Mouse (Mus musculus): ENCODE results near the gene Kirrel3. TPM values are rescaled to one million over a fixed set of nuclear protein-coding genes. Genes with fewer than 3 reads are reported as not detected.

The Kirrel3 gene
- total and polyA plus RNA-seq, 3 experiments, result 0.98 TPM; not detected in 2

DNA sequence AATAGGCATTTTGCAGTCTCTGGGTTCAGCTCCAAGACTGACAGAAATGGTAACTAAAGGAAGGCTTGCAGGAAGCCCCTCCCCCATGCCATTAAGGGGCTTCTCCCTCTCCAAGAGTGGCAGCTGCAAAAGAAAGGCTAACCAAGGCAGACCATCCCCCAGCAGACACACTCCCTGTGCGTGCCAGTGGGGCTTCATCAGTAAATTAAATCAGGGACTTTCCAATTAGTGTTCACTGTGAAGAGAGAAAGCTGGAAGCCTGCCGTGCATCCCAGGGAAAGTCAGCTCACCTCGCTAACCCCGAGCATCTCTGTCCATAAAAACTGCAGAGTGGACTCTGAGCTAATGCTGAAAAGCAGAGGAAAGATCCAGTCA lies 479.3 kb downstream of the Kirrel3 start:
- DNase-seq (ENCODE audit: low spot score) (no peak), ATAC-seq (ENCODE audit: extremely low read depth, insufficient number of reproducible peaks, low FRiP score, poor library complexity, severe bottlenecking) (no peak)
- Histone ChIP-seq H3K36me3 (replicated peaks) (no peaks in the 10 kb centered on the region), H3K4me3 (ENCODE audit: low read depth, low read length) (no peak overlapping the region), H3K9me3 (replicated peaks) (no peaks in the 10 kb centered on the region), H3K27me3 (ENCODE audit: insufficient read depth, low read length) (peaks cover 16% of the 10 kb centered on the region; the same call in 1 of the 2 replicates), H3K4me1 (ENCODE audit: insufficient read depth, low read depth, low read length) (no peaks in the 10 kb centered on the region)
- TF ChIP-seq GATA2 (IDR thresholded peaks at IDR 0.05; ENCODE audit: borderline replicate concordance, low read depth, low read length) (no peak), GATA1 (IDR thresholded peaks at IDR 0.05; ENCODE audit: borderline replicate concordance, low read length) (no peak), CTCF (IDR thresholded peaks at IDR 0.05; ENCODE audit: low read depth, low read length) (no peak), TAL1 (conservative IDR thresholded peaks at IDR 0.05; ENCODE audit: low read depth, low read length) (no peak), POLR2AphosphoS5 (IDR thresholded peaks at IDR 0.05; ENCODE audit: insufficient replicate concordance, low read depth, low read length) (no peak)

DNA sequence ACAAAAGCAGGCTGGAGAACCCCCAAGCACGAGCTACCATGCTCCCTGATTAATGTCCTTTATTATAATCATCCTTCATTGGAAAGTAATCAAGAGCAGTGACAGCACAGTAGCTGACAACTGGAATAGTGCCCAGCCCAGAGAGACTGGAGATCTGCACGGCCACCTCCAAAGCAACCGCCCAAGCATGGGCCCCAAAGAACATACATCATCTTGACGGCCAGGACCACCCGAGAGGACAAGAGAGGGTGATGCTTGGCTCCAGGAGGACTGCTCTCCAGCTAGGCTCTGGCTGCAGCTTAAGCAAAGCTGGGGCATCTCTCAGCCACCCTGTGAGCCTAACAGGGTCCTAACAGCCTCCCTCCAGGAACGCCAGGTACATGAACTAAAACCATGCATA lies 482.1 kb downstream of the Kirrel3 start:
- no peaks in the 10 kb centered on the region for H3K9me3 ChIP-seq (replicated peaks)
- H3K4me1 ChIP-seq (ENCODE audit: insufficient read depth, low read depth, low read length), result no peaks in the 10 kb centered on the region
- ATAC-seq (ENCODE audit: extremely low read depth, insufficient number of reproducible peaks, low FRiP score, poor library complexity, severe bottlenecking), result no peak
- no peaks in the 10 kb centered on the region for H3K36me3 ChIP-seq (replicated peaks)
- TF ChIP-seq GATA2 (IDR thresholded peaks at IDR 0.05; ENCODE audit: borderline replicate concordance, low read depth, low read length), result no peak
- no peak for TF ChIP-seq CTCF (IDR thresholded peaks at IDR 0.05; ENCODE audit: low read depth, low read length)
- no peak for TF ChIP-seq GATA1 (IDR thresholded peaks at IDR 0.05; ENCODE audit: borderline replicate concordance, low read length)
- no peak for TF ChIP-seq TAL1 (conservative IDR thresholded peaks at IDR 0.05; ENCODE audit: low read depth, low read length)
- no peak for TF ChIP-seq POLR2AphosphoS5 (IDR thresholded peaks at IDR 0.05; ENCODE audit: insufficient replicate concordance, low read depth, low read length)
- peaks cover 14% of the 10 kb centered on the region; the same call in 1 of the 2 replicates for H3K27me3 ChIP-seq (ENCODE audit: insufficient read depth, low read length)
- H3K4me3 ChIP-seq (ENCODE audit: low read depth, low read length), result no peak overlapping the region
- no peak for DNase-seq (ENCODE audit: low spot score)

DNA sequence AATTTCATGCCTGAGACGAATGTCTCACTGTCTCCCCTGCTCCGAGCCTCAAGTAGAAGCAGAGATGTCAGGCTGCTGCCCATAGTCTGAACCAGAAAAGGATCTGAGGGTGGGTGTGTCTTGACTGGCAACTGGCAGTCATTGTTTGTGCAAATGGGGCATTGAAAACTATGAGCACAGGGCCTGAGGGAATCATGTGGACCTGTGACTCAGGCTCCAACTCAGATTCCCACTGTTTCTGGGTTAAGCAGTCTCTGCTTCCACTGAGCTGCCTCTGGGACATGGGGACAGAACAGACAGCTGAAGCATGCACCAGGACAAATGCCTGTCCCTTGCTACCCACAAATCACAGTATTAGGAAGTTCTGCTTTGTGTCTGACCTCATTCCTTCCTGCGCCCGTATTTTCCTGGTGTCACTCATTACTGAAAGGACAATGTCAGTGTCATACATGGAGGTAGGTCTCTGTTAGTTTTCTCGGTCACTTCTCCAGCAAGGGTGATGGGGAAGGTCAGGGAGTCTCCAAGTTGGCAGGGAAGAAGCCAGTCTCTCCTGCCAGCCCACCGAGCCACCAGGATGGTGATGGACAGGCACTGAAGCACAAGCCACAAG lies 484.3 kb downstream of the Kirrel3 start:
- Histone ChIP-seq H3K4me1 (ENCODE audit: insufficient read depth, low read depth, low read length) (no peaks in the 10 kb centered on the region), H3K4me3 (ENCODE audit: low read depth, low read length) (no peak overlapping the region), H3K36me3 (replicated peaks) (no peaks in the 10 kb centered on the region), H3K9me3 (replicated peaks) (no peaks in the 10 kb centered on the region), H3K27me3 (ENCODE audit: insufficient read depth, low read length) (peaks cover 19% of the 10 kb centered on the region; the same call in 1 of the 2 replicates)
- no peak for TF ChIP-seq TAL1 (conservative IDR thresholded peaks at IDR 0.05; ENCODE audit: low read depth, low read length)
- TF ChIP-seq CTCF (IDR thresholded peaks at IDR 0.05; ENCODE audit: low read depth, low read length), result no peak
- no peak for TF ChIP-seq GATA2 (IDR thresholded peaks at IDR 0.05; ENCODE audit: borderline replicate concordance, low read depth, low read length)
- TF ChIP-seq GATA1 (IDR thresholded peaks at IDR 0.05; ENCODE audit: borderline replicate concordance, low read length), result no peak
- no peak for TF ChIP-seq POLR2AphosphoS5 (IDR thresholded peaks at IDR 0.05; ENCODE audit: insufficient replicate concordance, low read depth, low read length)
- ATAC-seq (ENCODE audit: extremely low read depth, insufficient number of reproducible peaks, low FRiP score, poor library complexity, severe bottlenecking) (no peak), DNase-seq (ENCODE audit: low spot score) (no peak)

GRCm38 (mm10) chr9:34974326-34974725 lies 488.6 kb downstream of the Kirrel3 start:
- DNase-seq (ENCODE audit: low spot score) (no peak), ATAC-seq (ENCODE audit: extremely low read depth, insufficient number of reproducible peaks, low FRiP score, poor library complexity, severe bottlenecking) (no peak)
- no peak overlapping the region for H3K4me3 ChIP-seq (ENCODE audit: low read depth, low read length)
- no peaks in the 10 kb centered on the region for H3K36me3 ChIP-seq (replicated peaks)
- H3K4me1 ChIP-seq (ENCODE audit: insufficient read depth, low read depth, low read length), result no peaks in the 10 kb centered on the region
- H3K9me3 ChIP-seq (replicated peaks), result no peaks in the 10 kb centered on the region
- TF ChIP-seq CTCF (IDR thresholded peaks at IDR 0.05; ENCODE audit: low read depth, low read length) (no peak), POLR2AphosphoS5 (IDR thresholded peaks at IDR 0.05; ENCODE audit: insufficient replicate concordance, low read depth, low read length) (no peak), GATA1 (IDR thresholded peaks at IDR 0.05; ENCODE audit: borderline replicate concordance, low read length) (no peak), GATA2 (IDR thresholded peaks at IDR 0.05; ENCODE audit: borderline replicate concordance, low read depth, low read length) (no peak), TAL1 (conservative IDR thresholded peaks at IDR 0.05; ENCODE audit: low read depth, low read length) (no peak)
- peaks cover 19% of the 10 kb centered on the region for H3K27me3 ChIP-seq (ENCODE audit: insufficient read depth, low read length)

GRCm38 (mm10) chr9:34975245-34975644 lies 489.6 kb downstream of the Kirrel3 start:
- ATAC-seq (ENCODE audit: extremely low read depth, insufficient number of reproducible peaks, low FRiP score, poor library complexity, severe bottlenecking) (no peak), DNase-seq (ENCODE audit: low spot score) (no peak)
- H3K4me3 ChIP-seq (ENCODE audit: low read depth, low read length), result no peak overlapping the region
- no peaks in the 10 kb centered on the region for H3K9me3 ChIP-seq (replicated peaks)
- no peak for TF ChIP-seq GATA2 (IDR thresholded peaks at IDR 0.05; ENCODE audit: borderline replicate concordance, low read depth, low read length)
- no peak for TF ChIP-seq GATA1 (IDR thresholded peaks at IDR 0.05; ENCODE audit: borderline replicate concordance, low read length)
- TF ChIP-seq POLR2AphosphoS5 (IDR thresholded peaks at IDR 0.05; ENCODE audit: insufficient replicate concordance, low read depth, low read length), result no peak
- no peak for TF ChIP-seq TAL1 (conservative IDR thresholded peaks at IDR 0.05; ENCODE audit: low read depth, low read length)
- TF ChIP-seq CTCF (IDR thresholded peaks at IDR 0.05; ENCODE audit: low read depth, low read length), result no peak
- H3K27me3 ChIP-seq (ENCODE audit: insufficient read depth, low read length), result peaks cover 15% of the 10 kb centered on the region
- no peaks in the 10 kb centered on the region for H3K36me3 ChIP-seq (replicated peaks)
- no peaks in the 10 kb centered on the region for H3K4me1 ChIP-seq (ENCODE audit: insufficient read depth, low read depth, low read length)

DNA sequence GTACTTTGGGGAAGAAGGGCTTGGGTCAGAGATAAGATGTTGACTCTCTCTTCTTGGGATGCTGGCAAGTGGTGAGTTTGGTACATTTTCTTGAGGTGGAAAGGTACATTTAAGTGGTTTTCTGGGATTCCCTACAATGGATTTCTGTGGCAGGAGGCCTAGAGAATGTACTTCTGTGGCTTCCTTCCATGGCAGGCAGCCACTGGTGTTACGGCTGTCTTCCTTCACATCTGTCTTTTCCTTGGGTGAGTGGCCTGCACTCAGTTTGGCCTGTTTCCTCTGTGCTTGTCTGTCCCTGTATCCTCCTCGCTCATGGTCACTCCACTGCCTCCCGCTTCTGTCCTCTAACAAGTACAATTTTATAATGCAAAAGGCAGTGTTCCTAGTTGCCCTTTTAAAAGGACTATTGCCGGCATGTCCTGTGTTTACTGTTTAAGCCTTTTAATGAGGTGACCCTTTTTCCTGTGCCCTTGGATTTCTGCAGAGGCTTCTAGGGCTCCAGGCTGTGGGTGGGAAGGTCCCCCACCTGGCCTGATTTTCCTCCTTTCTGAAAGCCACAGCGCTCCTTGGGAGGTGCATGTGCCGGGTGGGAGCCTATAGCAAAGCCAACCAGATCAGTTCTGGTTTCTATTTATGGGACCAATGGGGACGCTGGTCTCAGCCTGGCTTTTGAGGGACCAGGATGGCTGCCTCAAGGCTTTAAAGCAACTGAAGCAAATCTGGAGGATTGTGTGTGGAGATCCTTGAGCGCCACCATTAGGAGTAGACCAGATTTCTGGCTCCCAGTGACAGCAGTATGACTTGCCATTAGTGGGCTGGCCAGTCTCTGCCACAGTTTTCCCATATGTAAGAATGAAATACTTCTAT lies 491.1 kb downstream of the Kirrel3 start:
- Histone ChIP-seq H3K9me3 (replicated peaks) (no peaks in the 10 kb centered on the region), H3K27me3 (ENCODE audit: insufficient read depth, low read length) (peaks cover 15% of the 10 kb centered on the region), H3K4me1 (ENCODE audit: insufficient read depth, low read depth, low read length) (no peaks in the 10 kb centered on the region), H3K36me3 (replicated peaks) (no peaks in the 10 kb centered on the region), H3K4me3 (ENCODE audit: low read depth, low read length) (no peak overlapping the region)
- DNase-seq (ENCODE audit: low spot score), result no peak
- no peak for ATAC-seq (ENCODE audit: extremely low read depth, insufficient number of reproducible peaks, low FRiP score, poor library complexity, severe bottlenecking)
- no peak for TF ChIP-seq POLR2AphosphoS5 (IDR thresholded peaks at IDR 0.05; ENCODE audit: insufficient replicate concordance, low read depth, low read length)
- TF ChIP-seq GATA1 (IDR thresholded peaks at IDR 0.05; ENCODE audit: borderline replicate concordance, low read length), result no peak
- TF ChIP-seq GATA2 (IDR thresholded peaks at IDR 0.05; ENCODE audit: borderline replicate concordance, low read depth, low read length), result no peak
- no peak for TF ChIP-seq TAL1 (conservative IDR thresholded peaks at IDR 0.05; ENCODE audit: low read depth, low read length)
- no peak for TF ChIP-seq CTCF (IDR thresholded peaks at IDR 0.05; ENCODE audit: low read depth, low read length)
